8 mouse cellular contexts compared by ENCODE assay signal in genomic region chr5:122400628-122401302, GRCm38 (mm10). TPM values are rescaled to one million over a fixed set of nuclear protein-coding genes. Genes with fewer than 3 reads are reported as not detected.
A peak's percentile ranks its signal among the peaks of the same experiment; 100 is the strongest.
DNase-seq lines count a peak whose midpoint lies in the region; ATAC-seq and TF ChIP-seq lines count a peak whose summit lies in the region.

No protein-coding gene starts in this region.

- no peaks in the 10 kb centered on the region; the same call in 1 of the 2 replicates for H3K36me3 ChIP-seq in kidney, adult 2 months (ENCODE audit: control insufficient read depth, insufficient read depth, low read length)
- peaks cover 87% of the 10 kb centered on the region for H3K36me3 ChIP-seq in kidney, embryonic 15.5 days
- H3K36me3 ChIP-seq in lung, postnatal 0 days (ENCODE audit: insufficient read depth, low read length) = peaks cover 35% of the 10 kb centered on the region
- H3K36me3 ChIP-seq in forebrain, embryonic 12.5 days (replicated peaks) = peaks cover 71% of the 10 kb centered on the region

- peak overlapping the region; percentile 62 for H3K27ac ChIP-seq in kidney, adult 2 months (ENCODE audit: insufficient read depth, low read depth, low read length)
- no peak overlapping the region for H3K27ac ChIP-seq in kidney, embryonic 15.5 days
- peak overlapping the region; percentile 38; the same call in 1 of the 2 replicates for H3K27ac ChIP-seq in lung, postnatal 0 days (ENCODE audit: low read length)
- no peak overlapping the region for H3K27ac ChIP-seq in forebrain, embryonic 12.5 days

- ATAC-seq in kidney, embryonic 15.5 days (replicated peaks; ENCODE audit: low FRiP score) = no peak
- peak; percentile 72 for ATAC-seq in lung, postnatal 0 days
- ATAC-seq in forebrain, embryonic 12.5 days (ENCODE audit: low FRiP score) = no peak

- H3K4me2 ChIP-seq in kidney, embryonic 15.5 days = no peak overlapping the region
- 0 out of 2 replicates have a peak overlapping the region, but pooled peaks have one; percentile 8 for H3K4me2 ChIP-seq in lung, postnatal 0 days (replicated peaks; ENCODE audit: low read depth, low read length)
- H3K4me2 ChIP-seq in forebrain, embryonic 12.5 days = no peak overlapping the region

- no peak for TF ChIP-seq POLR2A in kidney, adult 2 months (IDR thresholded peaks at IDR 0.05; ENCODE audit: low read depth, low read length)

- H3K9ac ChIP-seq in kidney, embryonic 15.5 days = no peak overlapping the region
- no peak overlapping the region for H3K9ac ChIP-seq in lung, postnatal 0 days (replicated peaks; ENCODE audit: low read depth)
- H3K9ac ChIP-seq in forebrain, embryonic 12.5 days = no peak overlapping the region

- no peaks in the 10 kb centered on the region for H3K9me3 ChIP-seq in kidney, embryonic 15.5 days (replicated peaks)
- H3K9me3 ChIP-seq in lung, postnatal 0 days (ENCODE audit: low read length) = no peaks in the 10 kb centered on the region
- H3K9me3 ChIP-seq in forebrain, embryonic 12.5 days = no peaks in the 10 kb centered on the region

- H3K27me3 ChIP-seq in kidney, adult 2 months (replicated peaks; ENCODE audit: control insufficient read depth, insufficient read depth, low read length) = no peaks in the 10 kb centered on the region
- no peaks in the 10 kb centered on the region for H3K27me3 ChIP-seq in kidney, embryonic 15.5 days
- no peaks in the 10 kb centered on the region for H3K27me3 ChIP-seq in lung, postnatal 0 days (replicated peaks; ENCODE audit: insufficient read depth, low read length)
- H3K27me3 ChIP-seq in forebrain, embryonic 12.5 days = no peaks in the 10 kb centered on the region

- peaks cover 13% of the 10 kb centered on the region; the same call in 1 of the 2 replicates for H3K4me1 ChIP-seq in kidney, adult 2 months (ENCODE audit: control insufficient read depth, insufficient read depth, low read length)
- H3K4me1 ChIP-seq in kidney, embryonic 15.5 days = peaks cover 8% of the 10 kb centered on the region
- H3K4me1 ChIP-seq in lung, postnatal 0 days (ENCODE audit: insufficient read depth, low read depth, low read length) = no peaks in the 10 kb centered on the region
- no peaks in the 10 kb centered on the region for H3K4me1 ChIP-seq in forebrain, embryonic 12.5 days

- peak; percentile 42; the same call in 1 of the 2 replicates for TF ChIP-seq EP300 in lung, postnatal 0 days (IDR thresholded peaks at IDR 0.05)

- no peak for TF ChIP-seq CTCF in kidney, adult 2 months (conservative IDR thresholded peaks at IDR 0.05; ENCODE audit: insufficient read depth, insufficient read length, low read depth, low read length)
- no peak for TF ChIP-seq CTCF in lung, postnatal 0 days (IDR thresholded peaks at IDR 0.05)

- intact Hi-C loops in heart, postnatal 14 days (cut with DNase I) = loop anchor here (2.0 to 5.0 kb wide), 2 partner anchors 47 to 226 kb away; no protein-coding TSS in a partner anchor

- H3K4me3 ChIP-seq in kidney, adult 2 months (ENCODE audit: insufficient read depth, low read depth, low read length) = no peak overlapping the region
- no peak overlapping the region for H3K4me3 ChIP-seq in kidney, embryonic 15.5 days (replicated peaks)
- no peak overlapping the region for H3K4me3 ChIP-seq in lung, postnatal 0 days (ENCODE audit: low read depth, low read length)
- H3K4me3 ChIP-seq in forebrain, embryonic 12.5 days (replicated peaks) = no peak overlapping the region

- peak; percentile 87 for DNase-seq in kidney, adult 2 months
- DNase-seq in adrenal gland, postnatal 10 days = peak; percentile 80
- peak; percentile 74 to 78 for DNase-seq in heart, postnatal 14 days
- peak; percentile 78 for DNase-seq in lung, postnatal 0 days (ENCODE audit: low spot score)
- DNase-seq in cerebellum, adult 9-10 months = no peak
- no peak for DNase-seq in cerebellum, adult 9-11 months

- WGBS in kidney, adult 2 months = 52% methylated on average over 18 of the region's 18 CpGs
- WGBS in kidney, embryonic 15.5 days = 61% methylated on average over 18 of the region's 18 CpGs
- 54% methylated on average over 18 of the region's 18 CpGs for WGBS in lung, postnatal 0 days
- 87% methylated on average over 18 of the region's 18 CpGs for WGBS in forebrain, embryonic 12.5 days

RNA-seq across cellular contexts. Expression of gene Arpc3, which starts 9.1 kb away (rescaled TPM):
- polyA plus RNA-seq in kidney, adult 2 months (2012; rRNA removed) = 141 and 195 TPM in 2 replicates
- polyA plus RNA-seq in kidney, embryonic 15.5 days (2015; fragmentation: Nextera tagmentation; extraction: Ambion mirVana) = 131 and 169 TPM in 2 replicates
- total RNA-seq in adrenal gland, postnatal 10 days (2021) = 100 to 1,000 TPM; 164 to 207 TPM
- 100 to 1,000 TPM; 104 to 115 TPM for total RNA-seq in heart, postnatal 14 days (2021)
- polyA plus RNA-seq in lung, postnatal 0 days (2015; fragmentation: Nextera tagmentation; extraction: Ambion mirVana) = 169 and 177 TPM in 2 replicates
- 111 and 128 TPM in 2 replicates for polyA plus RNA-seq in forebrain, embryonic 12.5 days (2016; fragmentation: Nextera tagmentation; extraction: Ambion mirVana)

RNA-seq across cellular contexts. Expression of gene Anapc7, which starts 20.7 kb away (rescaled TPM):
- 30.3 and 33.5 TPM in 2 replicates for polyA plus RNA-seq in kidney, adult 2 months (2012; rRNA removed)
- polyA plus RNA-seq in kidney, embryonic 15.5 days (2015; fragmentation: Nextera tagmentation; extraction: Ambion mirVana) = 44.4 and 46.9 TPM in 2 replicates
- total RNA-seq in adrenal gland, postnatal 10 days (2021) = 10 to 100 TPM; 46.8 to 50.1 TPM
- 10 to 100 TPM; 33.9 to 37.5 TPM for total RNA-seq in heart, postnatal 14 days (2021)
- polyA plus RNA-seq in lung, postnatal 0 days (2015; fragmentation: Nextera tagmentation; extraction: Ambion mirVana) = 25.2 and 26.5 TPM in 2 replicates
- 49.2 and 50.5 TPM in 2 replicates for polyA plus RNA-seq in forebrain, embryonic 12.5 days (2016; fragmentation: Nextera tagmentation; extraction: Ambion mirVana)

RNA-seq across cellular contexts. Expression of gene Fam216a, which starts 28.6 kb away (rescaled TPM):
- 20.7 and 20.8 TPM in 2 replicates for polyA plus RNA-seq in kidney, adult 2 months (2012; rRNA removed)
- polyA plus RNA-seq in kidney, embryonic 15.5 days (2015; fragmentation: Nextera tagmentation; extraction: Ambion mirVana) = 57.6 and 63.6 TPM in 2 replicates
- total RNA-seq in adrenal gland, postnatal 10 days (2021) = 10 to 100 TPM; 30.3 to 32.7 TPM
- 10 to 100 TPM; 15.1 to 16.5 TPM for total RNA-seq in heart, postnatal 14 days (2021)
- 41.0 and 42.1 TPM in 2 replicates for polyA plus RNA-seq in lung, postnatal 0 days (2015; fragmentation: Nextera tagmentation; extraction: Ambion mirVana)
- 106 and 115 TPM in 2 replicates for polyA plus RNA-seq in forebrain, embryonic 12.5 days (2016; fragmentation: Nextera tagmentation; extraction: Ambion mirVana)

RNA-seq across cellular contexts. Expression of gene Gpn3, which starts 29.1 kb away (rescaled TPM):
- 28.2 and 28.8 TPM in 2 replicates for polyA plus RNA-seq in kidney, adult 2 months (2012; rRNA removed)
- 69.7 and 74.6 TPM in 2 replicates for polyA plus RNA-seq in kidney, embryonic 15.5 days (2015; fragmentation: Nextera tagmentation; extraction: Ambion mirVana)
- total RNA-seq in adrenal gland, postnatal 10 days (2021) = 10 to 100 TPM; 27.2 to 33.8 TPM
- 10 to 100 TPM; 23.1 to 25.6 TPM for total RNA-seq in heart, postnatal 14 days (2021)
- polyA plus RNA-seq in lung, postnatal 0 days (2015; fragmentation: Nextera tagmentation; extraction: Ambion mirVana) = 61.2 and 69.2 TPM in 2 replicates
- 60.5 and 62.6 TPM in 2 replicates for polyA plus RNA-seq in forebrain, embryonic 12.5 days (2016; fragmentation: Nextera tagmentation; extraction: Ambion mirVana)

RNA-seq across cellular contexts. Expression of gene Vps29, which starts 46.6 kb away (rescaled TPM):
- polyA plus RNA-seq in kidney, adult 2 months (2012; rRNA removed) = 111 and 133 TPM in 2 replicates
- 218 and 230 TPM in 2 replicates for polyA plus RNA-seq in kidney, embryonic 15.5 days (2015; fragmentation: Nextera tagmentation; extraction: Ambion mirVana)
- 100 to 1,000 TPM; 121 to 131 TPM for total RNA-seq in adrenal gland, postnatal 10 days (2021)
- 100 to 1,000 TPM in 1 of 2 experiments, 10 to 100 TPM in 1; 86.7 to 103 TPM for total RNA-seq in heart, postnatal 14 days (2021)
- 189 and 193 TPM in 2 replicates for polyA plus RNA-seq in lung, postnatal 0 days (2015; fragmentation: Nextera tagmentation; extraction: Ambion mirVana)
- polyA plus RNA-seq in forebrain, embryonic 12.5 days (2016; fragmentation: Nextera tagmentation; extraction: Ambion mirVana) = 174 and 186 TPM in 2 replicates

Comparison
In these comparisons a context has a peak if more than half of its experiments do, and no peak if none do; other contexts are left out.
1. H3K27ac ChIP-seq: peak in kidney, adult 2 months (single experiment) and lung, postnatal 0 days (single experiment); none in kidney, embryonic 15.5 days (single experiment) and forebrain, embryonic 12.5 days (single experiment).
2. DNase-seq: peak in kidney, adult 2 months (single experiment), adrenal gland, postnatal 10 days (single experiment), heart, postnatal 14 days (2 of 2) and lung, postnatal 0 days (single experiment); none in cerebellum, adult 9-10 months (single experiment) and cerebellum, adult 9-11 months (single experiment).